Mouse (Mus musculus) bone marrow macrophage, adult 2 months (primary cell): ENCODE measurements around the gene M6pr.

ENCODE experiments used
- CTCF ChIP-seq: IDR thresholded peaks from 2 replicates; pipeline ENCODE4 v1.5.1; 2012; ENCODE audit warnings: low read depth, mild to moderate bottlenecking, low read length, moderate library complexity
- POLR2A ChIP-seq: IDR thresholded peaks from 2 replicates; pipeline ENCODE4 v1.6.1; 2012; ENCODE audit warnings: mild to moderate bottlenecking, low read depth, low read length, borderline replicate concordance

DNA sequence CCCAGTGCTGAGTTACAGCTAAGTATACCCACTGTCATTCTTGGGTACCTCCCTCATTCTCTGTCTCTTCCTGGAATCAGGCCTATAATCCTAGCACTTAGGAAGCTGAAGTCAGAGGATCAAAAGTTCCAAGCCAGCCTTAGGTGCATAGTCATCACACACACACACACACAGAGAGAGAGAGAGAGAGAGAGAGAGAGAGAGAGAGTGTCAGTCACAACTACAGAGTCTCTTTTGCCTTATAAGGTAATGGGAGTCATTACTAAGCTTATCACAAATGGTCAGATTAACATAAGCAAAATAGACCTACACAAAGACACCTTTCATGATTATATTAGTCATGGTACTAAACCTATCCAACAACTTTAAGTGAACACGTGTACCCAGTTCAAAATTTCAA lies 19.2 kb upstream of the M6pr start:
- TF ChIP-seq POLR2A = no peak
- TF ChIP-seq CTCF = no peak
